Mouse (Mus musculus) ovary, postnatal 36 days (tissue): ENCODE results near the gene H3f3a.

ENCODE experiments used
- DNase-seq: peaks from one replicate; pipeline ENCODE4 v3.0.0; 2022; ENCODE audit warnings: low spot score, mixed read lengths

Gene H3f3a

GRCm38 (mm10) chr1:180757252-180757955 lies 56.3 kb downstream of the H3f3a start:
- DNase-seq = no peak

DNA sequence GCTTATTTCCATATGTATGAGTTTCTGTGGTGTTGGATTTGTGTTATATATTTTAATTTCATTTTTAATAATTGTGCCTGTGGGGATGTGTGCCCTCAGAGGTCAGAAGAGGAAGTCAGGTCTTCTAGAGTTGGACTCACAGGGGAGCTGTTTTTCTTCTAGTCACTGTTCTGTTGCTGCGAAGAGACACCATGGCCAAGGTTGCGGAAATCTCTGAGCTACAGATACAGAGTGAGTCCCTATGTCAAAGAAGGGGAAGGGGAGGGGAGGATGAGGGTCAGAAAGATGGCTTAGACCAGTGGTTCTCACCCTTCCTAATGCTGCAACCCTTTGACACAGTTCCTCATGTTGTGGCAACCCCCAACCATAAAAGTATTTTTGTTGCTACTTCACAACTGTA lies 57.0 kb downstream of the H3f3a start:
- DNase-seq = no peak

DNA sequence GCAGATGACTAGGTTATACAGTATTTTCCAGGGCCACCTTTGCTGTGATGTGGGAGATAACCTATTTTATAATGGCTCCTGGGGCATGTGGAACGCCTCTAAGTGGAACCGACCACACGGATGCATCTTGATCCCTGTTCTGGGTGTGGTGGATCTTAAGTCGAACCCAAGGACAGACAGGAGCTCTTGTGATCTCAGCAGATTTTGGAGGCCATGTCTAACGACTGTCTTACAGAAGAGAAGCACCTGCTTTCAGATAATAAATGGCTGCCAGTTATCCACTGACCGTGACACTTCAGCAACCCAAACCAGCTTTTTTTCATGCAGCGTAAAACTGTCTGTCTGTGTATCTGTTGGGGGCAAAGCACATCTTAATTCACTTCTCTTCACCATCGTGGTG lies 59.4 kb downstream of the H3f3a start:
- DNase-seq = no peak

DNA sequence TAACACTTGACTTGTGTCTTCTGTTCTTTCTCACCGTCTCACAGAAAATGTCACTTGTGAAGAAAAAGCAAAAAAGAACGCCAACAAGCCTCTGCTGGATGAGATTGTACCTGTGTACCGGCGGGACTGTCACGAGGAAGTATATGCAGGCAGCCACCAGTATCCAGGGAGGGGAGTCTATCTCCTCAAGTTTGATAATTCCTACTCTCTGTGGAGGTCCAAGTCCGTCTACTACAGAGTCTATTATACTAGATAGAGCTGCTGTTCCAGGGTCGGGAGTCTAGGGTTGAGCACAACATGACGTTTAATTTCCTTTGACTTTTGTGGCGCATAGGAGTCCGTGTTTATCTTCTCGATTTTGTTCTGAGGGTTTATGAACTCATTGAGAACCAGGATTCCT lies 61.6 kb downstream of the H3f3a start:
- no peak for DNase-seq
